Mouse (Mus musculus): ENCODE data around the gene Doc2g.

The Doc2g gene

DNA sequence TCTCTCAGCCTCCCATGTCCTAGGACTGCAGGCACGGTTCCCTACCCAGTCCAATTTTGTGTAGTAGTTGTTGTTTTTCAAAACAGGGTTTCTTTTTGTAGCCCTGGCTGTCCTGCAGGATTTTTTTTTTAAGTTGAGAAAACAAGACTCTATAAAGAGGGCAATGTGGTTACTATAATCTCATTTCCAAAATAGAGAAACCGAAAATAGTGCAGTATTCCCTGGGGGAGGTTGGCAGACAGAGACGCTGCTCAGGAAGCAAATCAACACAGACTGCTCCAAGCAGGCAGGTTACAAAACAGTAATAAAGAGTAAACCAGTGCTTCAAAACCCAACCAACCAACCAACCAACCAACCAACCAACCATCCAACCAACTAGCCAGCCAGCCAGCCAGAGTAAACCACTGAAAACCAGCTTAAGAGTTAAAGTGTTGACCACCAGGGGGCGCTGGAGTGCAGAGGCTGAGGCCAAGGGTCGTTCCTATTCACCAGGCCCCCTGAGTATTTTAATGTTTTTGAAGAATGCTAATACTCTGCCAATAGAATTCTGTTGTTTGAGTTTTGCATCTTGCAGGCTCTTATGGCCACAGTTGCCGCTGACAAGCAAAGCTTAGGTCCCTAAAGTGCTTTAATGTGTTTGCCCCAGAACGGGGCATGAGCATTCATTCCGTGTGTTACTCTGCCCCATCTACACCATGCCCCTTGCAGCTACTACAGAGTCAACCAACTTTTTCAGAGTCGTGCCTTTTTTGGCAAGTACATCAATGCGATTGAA is 48.8 kb downstream of the Doc2g start:
- ATAC-seq (ENCODE audit: low TSS enrichment) = no peak

DNA sequence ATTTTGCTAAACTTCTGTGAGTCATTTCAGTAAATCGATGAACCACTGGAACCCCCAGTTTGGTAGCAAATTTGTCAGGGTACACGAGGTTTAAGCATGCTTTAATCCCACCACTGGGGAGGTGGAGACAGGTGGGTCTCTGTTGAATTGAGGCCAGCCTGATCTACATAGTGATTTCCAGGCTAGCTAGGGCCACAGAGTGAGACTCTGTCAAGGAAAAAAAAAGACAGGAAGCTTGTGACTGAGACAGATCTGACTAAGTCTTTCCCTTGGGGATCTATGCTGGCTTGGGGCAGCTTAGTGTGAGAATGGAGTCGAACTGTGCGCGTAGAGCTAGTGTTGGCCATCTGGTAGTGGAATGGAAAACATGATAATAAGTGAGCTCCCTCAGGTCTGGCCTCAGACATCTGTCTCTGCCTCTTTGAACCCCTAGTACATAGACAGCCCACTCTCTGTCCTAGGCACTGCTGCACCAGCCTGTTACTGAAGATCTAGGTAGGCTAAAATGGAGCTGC is 49.5 kb downstream of the Doc2g start:
- no peak for ATAC-seq (ENCODE audit: low TSS enrichment)

DNA sequence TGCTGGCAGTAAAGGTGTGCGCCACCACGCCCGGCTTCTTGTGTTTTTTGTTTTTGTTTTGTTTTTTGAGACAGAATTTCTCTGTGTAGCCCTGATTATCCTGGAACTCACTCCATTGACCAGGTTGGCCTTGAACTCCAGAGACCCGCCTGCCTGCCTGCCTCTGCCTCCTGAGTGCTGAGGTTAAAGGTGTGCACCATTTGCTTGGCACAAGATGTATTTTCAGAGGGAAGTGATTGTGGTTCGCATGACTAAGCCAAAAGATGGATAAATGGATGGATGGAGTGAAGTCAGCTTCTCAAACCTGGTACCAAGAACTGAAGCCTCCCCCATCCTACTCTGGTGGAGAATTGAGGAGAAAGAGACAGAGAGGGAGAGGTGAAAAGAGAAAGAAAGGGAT is 51.5 kb downstream of the Doc2g start:
- ATAC-seq (ENCODE audit: low TSS enrichment) = no peak

DNA sequence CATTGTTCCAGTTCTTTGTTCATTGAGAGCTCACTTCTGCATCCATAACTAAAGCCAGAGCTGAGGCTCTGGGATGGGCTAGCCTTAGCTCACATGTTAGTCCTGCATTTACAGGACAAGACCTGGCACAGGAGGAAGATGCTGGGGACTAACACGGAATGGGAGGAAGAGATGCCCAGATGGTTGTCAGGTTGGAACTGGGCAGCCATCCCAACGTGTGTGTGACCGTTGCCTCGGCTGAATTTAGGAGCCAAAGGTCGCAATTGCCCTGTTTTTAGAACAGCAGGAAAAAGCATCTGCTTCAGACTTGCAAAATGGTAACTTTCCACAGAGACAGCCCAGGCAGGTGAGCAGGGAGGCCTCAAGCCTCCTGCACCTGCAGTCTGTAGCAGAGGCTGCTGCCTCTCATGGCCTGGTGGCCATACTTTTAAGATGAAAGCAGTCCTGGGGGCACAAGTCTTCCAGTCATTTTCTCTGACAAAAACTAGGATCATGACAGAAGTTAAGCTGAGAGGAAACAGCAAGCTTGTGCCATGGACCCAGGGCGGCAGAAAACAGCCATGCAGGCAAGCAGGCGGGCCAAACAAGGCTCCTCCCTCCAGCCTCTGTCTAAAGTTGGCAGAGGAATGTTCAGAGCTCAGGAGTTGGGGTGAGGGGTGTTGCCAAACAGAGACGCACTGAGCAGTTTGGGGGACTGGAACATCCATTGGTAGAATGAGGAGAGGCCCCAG is 52.3 kb downstream of the Doc2g start:
- ATAC-seq (ENCODE audit: low TSS enrichment) = no peak

DNA sequence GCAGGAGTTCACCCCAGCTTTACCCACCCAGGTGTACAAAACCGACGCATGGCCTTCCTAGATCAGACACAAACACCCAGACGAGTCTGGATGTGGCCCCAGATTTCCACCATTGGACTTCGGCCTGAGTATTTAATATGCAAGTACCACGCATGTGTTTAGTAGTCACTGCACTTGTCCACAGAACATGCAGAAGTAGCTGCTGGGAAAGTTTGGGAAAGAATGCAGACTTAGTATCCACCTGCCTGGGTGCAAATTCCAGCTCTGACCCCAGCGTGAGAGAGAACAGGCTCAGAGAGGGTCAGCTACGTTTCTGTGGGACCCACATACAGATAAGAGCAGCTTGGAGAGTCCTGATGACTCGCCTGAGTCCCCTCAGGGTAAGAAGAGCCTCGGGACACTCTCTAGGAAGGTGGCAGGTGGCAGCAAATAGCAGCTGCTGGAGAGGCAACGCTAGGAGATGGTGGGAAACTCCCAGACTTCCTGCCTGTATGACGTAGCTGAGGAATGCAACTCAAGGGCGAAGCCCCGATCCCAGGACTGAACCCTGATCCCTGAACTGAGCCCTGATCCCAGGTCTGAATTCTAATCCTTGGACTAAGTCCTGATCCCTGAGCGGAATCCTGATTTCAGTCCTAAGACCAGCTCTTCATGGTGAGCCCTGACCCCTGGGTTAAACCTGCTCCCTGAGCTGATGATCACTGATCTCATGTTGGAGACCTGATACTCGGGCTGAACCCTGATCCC is 53.0 kb downstream of the Doc2g start:
- ATAC-seq (ENCODE audit: low TSS enrichment) = no peak

All from frontal cortex, adult (tissue).